Mouse (Mus musculus) stomach, postnatal 0 days (tissue): ENCODE measurements at regions not wholly inside any gene's neighbourhood (a gene's known extent, or its start where the extent isn't known, plus 50 kb on each side); places are given as distances from the start of the nearest gene placed in this dataset.

Experiments used
- CTCF ChIP-seq: IDR thresholded peaks from 2 replicates; pipeline ENCODE4 v1.5.1; 2016; ENCODE audit warnings: antibody characterized with exemption, low read depth, mild to moderate bottlenecking, moderate library complexity
- EP300 ChIP-seq: optimal IDR thresholded peaks from 2 replicates; pipeline ENCODE3; 2016; ENCODE audit warnings: antibody characterized with exemption

DNA sequence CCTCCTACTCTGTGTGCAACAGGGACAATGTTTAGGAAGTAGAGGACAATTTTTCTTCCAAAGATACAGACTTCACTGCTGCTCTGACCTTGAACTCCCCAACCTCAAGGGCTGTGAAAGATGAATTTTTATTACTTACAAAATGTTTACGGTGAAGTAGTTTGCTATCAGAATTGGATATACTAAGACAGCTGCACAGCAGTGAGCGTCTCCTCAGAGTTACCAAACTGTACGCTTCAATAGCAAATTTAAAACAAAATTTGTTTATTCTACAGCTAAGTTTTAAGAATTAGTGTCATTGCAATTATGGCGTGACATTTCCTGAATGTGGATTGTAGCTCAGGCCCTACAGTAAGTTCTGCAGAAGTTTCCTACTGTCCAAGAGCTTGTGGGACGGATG, 270.3 kb upstream of the Nr4a3 start:
- TF ChIP-seq CTCF, result no peak
- TF ChIP-seq EP300, result no peak
